Mouse (Mus musculus) fat pad, adult 2 months (tissue): ENCODE measurements around the gene Fam69b.

Source experiments
- DNase-seq: peaks from one replicate; pipeline ENCODE4 v3.0.0-alpha.2; 2011; ENCODE audit warnings: low read depth, low spot score; ENCODE audit errors: extremely low read depth

Fam69b gene

DNA sequence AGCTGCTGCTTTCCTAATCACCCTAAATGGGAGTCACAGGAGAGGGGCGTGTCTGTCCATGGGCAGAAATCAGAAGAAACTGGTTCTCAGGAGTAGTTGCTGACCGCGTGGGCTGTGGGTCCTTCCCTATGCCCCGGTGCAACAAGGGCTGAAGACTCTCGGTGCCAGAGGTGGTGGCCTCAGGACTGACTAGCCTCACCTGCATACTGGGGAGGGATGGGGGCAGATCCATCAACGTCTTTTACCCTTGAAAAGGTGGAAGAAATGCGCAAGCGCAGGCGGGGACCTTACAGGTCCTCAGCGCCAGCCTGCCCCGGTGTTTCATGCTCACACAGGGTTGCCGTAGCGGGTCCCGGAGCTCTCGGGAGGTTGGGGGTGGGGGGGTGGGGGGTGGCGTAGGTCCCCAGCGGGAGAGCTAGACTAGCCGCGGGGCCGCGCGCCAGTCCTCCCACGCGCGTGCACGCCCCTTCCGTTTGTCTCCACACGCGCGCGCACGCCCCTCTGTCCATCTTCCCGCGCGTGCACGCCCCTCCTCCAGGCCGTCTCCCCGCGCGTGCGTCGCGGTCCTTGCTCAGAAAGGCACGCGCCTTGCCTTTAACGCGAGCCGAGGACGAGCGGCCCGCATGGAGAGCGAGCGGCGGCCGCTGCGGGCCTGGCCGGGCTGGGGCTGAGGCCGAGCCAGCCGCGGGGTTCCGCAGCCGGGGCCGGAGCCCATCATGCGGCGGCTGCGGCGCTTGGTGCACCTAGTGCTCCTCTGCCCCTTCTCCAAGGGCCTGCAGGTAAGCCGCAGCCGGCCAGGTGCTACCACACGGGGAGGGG is at the start of gene Fam69b:
Gene Fam69b (plus strand): TSS at position 537 of the 819 bp plus-strand sequence.
- no peak for DNase-seq

DNA sequence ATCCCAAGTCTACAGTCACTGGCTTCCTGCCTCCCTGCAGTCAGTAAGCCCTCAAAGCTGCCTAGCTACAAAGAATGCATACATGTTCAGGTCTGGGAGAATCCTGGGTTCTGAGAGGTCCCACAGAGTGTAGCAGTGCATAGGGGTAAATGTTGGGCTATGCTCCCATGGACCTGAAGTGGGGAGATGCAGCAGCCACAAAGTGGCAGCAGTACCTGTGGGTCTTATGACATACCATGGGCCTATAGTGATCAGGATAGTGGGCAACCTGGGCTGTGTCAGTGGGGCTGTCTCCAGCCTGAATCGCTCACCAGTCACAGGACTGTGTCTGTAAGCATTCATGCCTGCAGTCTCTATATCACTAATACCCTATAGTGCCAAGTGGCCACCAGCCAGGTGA is 48.5 kb upstream of the Fam69b start, which contains the start of gene Egfl7:
Gene Egfl7 (plus strand): TSS at position 301 of the 400 bp plus-strand sequence.
- DNase-seq, result no peak

DNA sequence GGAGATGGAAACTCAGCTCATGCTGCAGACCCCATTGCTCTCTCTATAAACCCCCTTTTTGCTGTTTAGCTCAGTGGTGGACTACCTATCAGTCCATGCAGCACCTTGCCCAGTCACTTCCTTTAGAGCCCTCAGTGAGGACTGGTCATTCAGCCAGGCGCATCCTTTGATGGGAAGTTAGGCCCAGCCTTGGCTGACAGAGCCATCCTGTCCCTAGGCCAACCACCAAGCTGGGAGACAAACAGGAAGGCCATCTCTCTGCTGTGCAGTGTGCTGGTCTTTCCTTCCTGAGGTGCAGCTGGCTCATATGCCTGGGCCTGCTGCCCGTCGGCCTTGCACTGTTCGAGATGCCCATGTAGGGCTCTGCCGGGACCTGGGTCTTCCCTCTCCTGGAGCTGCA is 47.5 kb upstream of the Fam69b start:
- DNase-seq, result no peak

DNA sequence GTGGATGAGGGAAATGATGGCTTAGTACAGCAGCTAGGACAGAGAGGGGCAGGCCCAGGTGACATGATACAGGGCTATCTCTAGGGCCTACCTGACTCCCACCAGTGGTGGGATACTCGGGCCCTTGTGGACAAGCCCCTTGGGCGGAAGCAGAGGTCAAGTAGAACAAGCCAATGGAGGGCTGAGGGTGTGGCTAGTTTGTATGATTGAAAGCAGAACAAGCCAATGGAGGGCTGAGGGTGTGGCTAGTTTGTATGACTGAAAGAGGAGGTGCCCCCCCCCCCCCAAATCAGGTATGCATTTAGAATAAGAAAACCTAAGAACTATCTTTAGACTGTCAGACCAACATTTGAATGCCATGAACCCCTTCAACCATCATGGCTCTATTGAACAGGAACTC is 46.1 kb upstream of the Fam69b start:
- DNase-seq, result no peak

DNA sequence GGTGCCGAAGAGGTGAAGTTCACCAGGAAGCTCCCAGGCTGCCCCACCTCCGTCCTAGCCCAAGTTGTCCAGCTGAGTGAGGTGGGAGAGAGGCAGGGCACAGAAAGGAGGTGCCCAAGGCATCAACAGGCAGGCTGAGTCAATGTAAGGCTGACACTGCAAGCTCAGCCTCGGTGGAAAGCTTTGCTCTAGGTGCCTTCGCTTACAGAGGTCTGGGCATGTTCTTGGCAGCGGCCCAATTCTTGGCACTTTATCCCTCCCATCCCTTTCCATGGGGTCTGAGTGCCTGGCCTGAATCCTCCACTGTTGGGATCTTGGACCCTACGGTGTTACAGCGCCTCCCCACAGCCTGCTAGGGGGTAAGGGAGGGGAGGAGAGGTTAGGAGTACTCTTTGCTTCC is 45.5 kb upstream of the Fam69b start:
- DNase-seq, result no peak

DNA sequence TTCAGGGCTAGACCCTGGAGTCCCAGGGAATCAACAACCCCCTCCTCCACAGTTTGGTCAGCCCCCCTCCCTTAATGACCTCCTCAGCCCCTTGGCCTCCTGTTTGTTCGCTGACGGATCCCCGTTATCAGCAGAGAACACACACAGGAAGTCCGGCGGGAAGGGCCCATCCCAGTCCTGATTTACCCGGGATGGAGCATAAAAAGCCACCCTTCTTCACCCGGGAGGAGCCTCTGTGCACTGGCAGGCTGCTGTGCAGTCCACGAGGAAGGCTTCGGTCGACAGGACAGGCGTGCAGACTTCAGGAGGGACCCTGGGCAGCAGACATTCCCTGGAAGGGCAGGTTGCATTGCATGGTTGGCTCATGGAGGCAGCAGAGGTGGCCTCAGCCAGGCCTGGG is 44.6 kb upstream of the Fam69b start:
- DNase-seq, result no peak

DNA sequence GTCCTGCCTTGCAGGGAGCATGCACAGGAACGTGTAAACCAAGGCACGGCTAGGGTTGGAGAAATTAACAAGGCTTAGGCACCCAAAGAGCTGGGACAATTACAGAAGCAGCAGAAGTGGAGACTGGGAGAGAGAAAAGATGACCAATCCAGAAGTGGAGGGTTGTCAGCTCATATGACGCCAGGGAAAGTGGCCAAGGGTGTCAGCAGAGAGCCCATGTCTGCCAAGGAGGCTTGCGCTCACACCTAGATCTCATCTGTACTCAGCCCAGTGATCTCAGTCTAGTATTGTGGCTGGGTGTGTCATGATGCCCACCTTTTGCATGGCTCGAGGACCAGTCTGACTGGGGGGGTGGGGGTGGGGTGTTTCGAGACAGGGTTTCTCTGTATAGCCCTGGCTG is 42.5 kb upstream of the Fam69b start:
- DNase-seq, result no peak

DNA sequence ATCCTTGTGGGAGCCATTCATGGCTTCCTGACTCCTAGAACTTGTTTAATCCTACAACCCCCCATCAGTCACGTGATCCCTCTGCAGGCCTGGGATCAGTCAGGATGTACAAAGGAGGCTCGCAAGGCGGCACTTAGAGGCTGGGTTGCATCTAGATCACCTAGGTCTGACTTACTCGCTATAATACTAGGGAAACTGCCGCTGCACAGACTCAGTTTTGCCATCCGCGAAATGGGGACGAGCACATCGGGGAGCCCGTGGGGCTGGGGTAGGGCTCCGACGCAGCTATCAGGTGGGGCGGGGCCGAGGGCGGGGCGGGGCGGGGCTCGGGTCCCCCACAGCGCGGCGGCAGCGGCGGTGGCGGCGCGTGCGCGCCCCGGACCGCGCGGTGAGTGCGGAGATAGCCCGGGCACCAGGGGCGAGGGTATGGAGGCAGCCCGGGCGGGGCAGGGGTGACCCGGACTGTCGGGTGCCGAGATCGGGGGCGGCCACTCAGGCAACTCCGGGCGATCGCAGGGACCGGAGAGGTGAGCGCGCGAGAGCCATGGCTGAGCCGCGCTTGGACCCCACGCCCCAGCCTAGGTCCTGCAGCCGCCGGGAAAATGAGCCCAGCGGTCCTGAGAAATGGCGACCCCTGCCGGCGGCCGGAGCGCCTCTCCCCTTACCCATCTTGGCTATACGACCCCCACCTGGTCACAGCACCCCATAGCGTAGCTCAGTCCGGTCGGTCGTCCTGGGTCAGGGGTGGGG is 41.8 kb upstream of the Fam69b start, which contains the start of gene Gm20532:
Gene Gm20532 (plus strand): TSS at position 346 of the 750 bp plus-strand sequence.
- DNase-seq, result no peak

DNA sequence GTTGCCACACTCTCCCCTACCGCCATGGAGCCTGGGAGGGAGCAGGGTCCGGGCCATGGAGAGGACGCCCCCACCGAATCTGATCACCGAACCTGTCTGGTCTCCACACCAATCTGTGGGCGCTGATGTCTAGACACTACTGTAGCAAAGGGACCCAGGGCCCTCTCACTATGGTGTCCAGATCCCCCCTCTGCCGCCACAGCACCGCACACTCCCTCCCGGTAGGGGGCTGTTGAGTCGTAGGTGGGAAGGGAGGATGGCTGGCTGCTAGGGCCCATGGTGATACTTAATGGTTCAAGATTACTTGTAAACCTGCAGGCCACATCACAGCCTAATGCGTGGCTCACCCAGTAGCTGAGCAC is 41.2 kb upstream of the Fam69b start:
- DNase-seq, result no peak

DNA sequence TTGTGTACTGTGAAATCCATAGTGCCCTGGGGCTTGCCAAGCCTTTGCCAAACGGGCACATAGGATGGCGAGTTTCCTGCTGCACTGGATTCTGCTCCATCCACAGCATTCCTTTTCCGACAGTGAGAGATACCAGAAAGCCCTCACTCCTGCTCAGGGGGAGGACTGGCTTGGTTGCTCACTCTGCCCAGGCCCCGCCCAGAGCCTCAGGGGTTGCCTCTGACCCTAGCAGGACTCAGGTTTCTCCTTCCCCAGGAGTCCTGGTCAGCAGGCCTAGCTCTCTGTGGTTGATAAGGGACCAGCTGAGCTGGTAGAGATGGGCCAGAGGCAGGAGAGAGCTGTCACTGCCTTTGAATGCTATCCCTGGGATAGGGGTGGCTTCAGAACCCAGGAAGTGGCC is 39.7 kb upstream of the Fam69b start:
- DNase-seq, result no peak

DNA sequence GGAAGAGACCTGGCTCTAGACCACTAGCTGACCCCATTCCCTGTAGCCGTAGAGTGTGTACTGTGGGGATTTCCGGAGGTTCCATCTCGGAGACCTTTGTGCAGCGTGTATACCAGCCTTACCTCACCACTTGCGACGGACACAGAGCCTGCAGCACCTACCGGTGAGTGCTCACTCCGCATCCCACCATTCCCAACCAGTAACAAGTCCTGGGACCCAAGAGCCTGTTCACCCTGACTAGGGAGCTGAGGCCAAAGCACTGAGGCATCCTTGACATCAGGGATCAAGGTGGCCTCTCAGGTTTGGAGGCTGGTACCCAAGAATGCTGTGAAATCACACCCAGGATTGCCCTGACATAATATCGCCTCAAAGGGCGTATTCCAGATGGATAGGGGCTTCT is 39.0 kb upstream of the Fam69b start:
- DNase-seq, result no peak

DNA sequence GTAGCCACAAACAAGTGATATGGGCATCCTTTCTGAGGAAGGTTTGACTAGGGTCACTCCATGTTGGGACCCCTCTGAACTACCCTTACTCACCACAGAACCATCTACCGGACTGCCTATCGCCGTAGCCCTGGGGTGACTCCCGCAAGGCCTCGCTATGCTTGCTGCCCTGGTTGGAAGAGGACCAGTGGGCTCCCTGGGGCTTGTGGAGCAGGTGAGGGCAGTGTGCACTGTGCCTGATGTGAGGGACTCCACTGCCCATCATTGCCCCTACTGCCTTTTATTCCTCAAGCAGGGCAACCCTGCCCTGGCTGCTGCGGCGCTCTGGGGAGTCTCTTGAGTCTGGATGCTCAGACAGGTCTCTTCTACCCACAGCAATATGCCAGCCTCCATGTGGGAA is 38.0 kb upstream of the Fam69b start:
- no peak for DNase-seq

DNA sequence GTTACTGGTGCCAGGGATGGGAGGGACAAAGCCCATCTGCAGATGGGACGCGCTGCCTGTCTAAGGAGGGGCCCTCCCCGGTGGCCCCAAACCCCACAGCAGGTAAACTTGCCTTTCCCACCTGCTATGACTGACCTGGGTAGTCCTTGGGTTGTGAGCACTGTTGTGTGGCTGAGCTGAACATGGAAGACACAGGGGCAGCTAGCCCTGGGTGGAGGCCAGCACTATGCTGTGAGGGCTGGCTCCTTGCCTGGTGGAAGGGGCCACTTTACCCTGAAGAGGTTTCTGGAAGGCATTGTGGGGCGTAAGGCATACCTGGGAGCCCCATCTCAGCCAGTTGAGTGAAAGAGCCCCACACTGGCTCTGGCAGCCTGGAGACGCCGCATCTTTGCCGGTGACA is 37.3 kb upstream of the Fam69b start:
- no peak for DNase-seq

DNA sequence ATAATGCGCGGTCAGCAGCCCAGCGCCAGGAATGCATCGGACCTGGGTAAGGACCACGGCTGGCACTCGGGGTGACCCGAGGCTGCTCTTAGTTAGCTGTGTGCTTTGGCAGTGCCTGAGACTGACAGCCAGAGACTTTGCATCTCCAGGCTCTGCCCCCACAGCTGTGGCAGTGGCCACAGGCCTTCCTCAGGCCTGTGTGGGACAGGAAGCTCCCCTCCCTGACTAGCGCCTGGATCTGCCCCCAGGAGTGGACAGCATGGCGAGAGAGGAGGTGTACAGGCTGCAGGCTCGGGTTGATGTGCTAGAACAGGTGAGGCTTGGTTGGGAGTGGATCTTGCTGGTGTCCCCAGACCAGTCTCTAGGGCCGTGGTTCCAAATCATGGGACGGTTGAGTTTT is 36.8 kb upstream of the Fam69b start:
- no peak for DNase-seq

DNA sequence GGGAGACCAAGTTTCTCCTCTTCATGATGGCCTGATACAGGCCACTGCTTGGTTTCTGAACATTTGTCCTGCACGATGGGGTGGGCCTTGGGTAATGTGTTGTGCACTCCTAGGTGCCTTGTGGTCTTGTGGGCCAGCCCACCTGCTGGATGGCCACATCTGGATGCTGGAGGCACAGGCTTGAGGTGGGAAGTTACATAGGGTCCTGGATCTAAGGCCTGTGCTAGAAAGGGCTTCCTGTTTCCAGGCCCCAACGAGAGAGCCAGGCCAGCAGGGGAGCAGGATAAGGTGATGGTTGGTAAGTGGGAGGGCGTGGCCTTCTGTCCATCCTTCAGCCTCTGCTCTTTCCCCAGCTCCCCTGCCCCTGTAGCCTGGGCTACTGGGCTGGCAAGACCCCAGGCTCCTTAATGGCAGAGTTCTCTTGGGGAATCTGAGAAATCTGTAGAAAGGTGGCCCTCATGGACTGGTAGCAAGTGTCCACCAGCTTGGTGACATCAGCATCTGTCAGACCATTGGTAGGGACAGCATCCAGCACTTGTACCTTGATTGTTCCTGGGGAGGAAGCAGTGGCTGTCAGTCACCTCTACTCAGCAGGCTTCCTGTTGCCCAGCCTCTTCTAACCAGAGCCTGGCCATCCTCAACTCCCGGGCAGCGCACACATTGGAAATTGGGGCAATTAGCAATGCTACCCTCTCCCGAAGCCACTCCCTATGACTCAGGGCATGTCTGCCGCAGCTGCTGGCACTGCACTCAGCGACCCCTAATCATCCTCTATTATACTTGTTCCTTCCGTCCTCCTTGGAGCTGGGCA is 34.8 kb upstream of the Fam69b start:
- no peak for DNase-seq

DNA sequence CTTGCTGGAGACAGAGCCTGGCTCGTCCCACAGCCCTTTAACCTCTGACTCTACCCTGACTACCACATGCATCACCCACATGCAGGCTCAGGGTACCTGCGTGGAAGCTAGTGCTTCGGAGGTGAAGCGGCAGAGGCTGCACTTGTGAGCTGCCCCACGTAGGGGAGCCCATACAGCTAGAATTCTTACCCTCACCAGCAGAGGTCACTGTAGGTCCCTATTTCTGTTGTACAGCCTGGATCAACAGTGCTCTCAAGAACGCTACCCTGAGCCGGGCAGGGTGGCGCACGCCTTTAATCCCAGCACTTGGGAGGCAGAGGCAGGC is 34.3 kb upstream of the Fam69b start:
- DNase-seq, result no peak

DNA sequence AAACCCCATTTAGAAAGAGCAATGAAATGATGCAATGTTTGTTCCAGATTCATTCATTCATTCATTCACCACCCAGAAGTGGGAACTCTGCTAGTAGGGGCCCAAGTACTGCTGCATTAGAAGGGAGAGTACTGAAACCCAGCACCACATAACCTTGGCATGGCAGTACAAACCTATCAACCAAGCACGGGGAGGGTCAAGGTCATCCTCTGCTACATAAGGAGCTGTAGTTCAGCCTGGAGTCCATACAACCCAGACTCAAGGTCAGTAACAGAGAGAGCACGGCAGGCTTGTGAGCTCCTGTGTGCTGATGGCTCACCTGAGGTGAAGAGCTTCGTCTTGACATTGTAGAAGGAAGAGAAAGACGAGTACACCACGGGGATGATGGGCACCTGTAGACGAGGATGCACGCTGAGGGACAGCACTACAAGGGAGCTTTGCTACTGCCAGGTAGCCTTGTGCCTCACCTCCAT is 33.8 kb upstream of the Fam69b start:
- DNase-seq, result no peak

DNA sequence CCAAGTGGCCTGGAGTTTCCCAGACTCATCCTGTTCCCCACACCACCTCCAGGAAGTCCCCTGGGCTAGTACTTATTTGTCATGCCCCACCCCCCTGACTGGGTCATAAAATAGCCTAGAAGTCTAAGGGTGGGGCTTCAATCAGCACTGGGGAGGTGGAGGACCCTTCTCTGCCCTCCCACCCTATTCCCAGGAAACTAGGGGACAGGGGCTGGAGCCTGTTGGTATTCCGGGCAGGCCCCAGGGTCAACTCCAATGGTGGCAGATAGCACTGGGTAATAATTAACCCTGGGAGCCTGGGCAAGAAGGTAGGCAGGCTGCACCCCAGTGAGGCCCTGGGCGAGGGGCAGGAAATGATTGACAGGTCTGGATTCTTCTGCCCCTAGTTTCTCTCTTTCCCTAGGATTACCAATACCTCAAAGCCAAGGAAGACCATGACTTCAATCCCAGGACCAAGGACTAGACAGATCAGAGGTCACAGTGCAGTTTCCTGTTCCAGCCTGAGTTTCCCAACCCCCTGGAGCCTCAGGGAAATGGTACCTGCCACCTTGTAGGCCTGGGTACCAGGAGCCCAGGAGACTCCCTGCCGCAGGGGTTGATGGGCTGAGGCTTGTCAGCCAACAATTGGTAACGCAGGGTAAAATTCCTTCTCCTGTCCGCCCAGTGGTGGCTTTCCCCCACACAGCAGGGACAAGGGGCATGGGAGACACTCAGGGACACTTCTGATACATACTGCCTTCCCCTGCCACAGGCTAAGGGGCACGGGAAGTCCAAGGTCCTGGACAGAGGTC is 33.1 kb upstream of the Fam69b start:
- no peak for DNase-seq

DNA sequence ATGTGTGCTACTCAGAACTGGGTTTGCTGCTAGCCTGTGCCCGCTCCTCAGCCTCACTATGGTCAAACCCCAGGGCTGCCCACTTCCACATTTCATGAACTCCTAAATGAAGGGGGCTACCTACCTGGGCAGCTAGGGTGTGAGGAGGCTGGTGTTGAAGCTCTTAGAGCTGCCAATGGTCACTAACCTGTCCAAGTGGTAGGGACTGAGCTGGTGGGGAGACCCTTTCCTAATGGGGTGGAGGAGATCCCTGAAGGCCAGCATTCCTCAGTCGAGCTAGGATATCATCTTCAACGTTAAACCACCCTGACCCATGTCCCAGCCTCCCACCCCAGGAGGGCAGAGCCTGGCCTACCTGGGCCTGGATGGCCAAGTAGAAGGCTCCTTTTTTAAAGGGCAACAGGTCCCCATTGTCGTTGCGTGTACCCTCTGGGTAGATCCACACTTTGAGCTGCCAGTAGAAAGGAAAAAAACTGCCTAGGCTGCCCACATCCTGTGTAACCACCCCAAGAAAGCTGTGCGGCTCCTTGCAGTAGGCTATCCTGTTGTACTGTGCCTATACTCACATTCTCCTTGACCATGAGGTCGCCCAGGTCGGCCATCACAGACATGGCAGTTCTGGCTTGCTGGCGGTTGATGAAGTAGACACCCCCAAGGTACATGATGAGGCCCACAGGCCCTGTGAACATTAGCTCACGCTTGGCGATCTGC is 32.4 kb upstream of the Fam69b start:
- no peak for DNase-seq

DNA sequence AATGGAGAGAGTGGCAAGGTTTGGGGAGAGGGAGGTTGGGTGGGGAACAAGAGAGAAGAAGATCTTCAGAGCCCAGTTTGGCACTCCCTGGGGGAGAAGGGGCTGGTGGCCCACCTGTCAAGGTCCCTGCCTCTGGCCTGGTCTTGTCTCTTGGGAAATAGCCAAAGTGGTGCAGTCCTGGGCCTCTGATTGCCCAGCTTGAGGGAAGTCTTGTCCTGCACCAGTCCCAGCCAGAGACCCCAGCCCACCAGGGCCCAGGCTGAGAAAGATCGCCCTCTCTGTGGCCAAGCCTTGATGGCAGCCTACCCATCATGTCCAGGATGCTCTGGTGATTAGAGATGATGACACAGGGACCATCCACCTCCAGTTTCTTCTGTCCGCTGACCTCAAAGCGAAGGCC is 31.4 kb upstream of the Fam69b start:
- DNase-seq, result no peak
